Mouse (Mus musculus): Measurements from ENCODE around the gene Gdpgp1. TPM values are rescaled to one million over a fixed set of nuclear protein-coding genes. Genes with fewer than 3 reads are reported as not detected.
A peak's percentile ranks its signal among the peaks of the same experiment; 100 is the strongest.

Gdpgp1 gene
- polyA plus RNA-seq, 1 experiment = 0.91 TPM

DNA sequence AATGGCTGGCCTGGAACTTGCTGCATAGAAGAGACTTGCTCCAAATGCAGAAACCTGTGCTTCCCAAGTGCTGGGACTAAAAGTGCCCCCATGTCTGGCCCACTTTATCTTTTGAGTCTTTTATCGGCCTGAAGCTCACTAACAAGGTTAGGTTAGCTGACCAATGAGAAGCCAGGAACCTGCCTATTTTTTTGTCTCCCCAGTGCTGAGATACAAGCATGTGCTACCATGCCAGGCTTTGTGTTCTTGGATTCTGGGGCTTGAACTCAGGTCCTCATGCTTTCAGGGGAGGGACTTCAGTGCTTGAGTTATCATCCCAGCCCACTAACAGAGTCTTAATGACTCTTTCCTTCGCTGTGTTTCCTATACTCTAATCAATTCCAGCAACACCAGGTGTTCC lies 25.0 kb downstream of the Gdpgp1 start:
- Histone ChIP-seq H3ac (ENCODE audit: control insufficient read depth, insufficient read length) (no peak overlapping the region), H3K4me3 (no peak overlapping the region), H3K79me2 (ENCODE audit: control insufficient read depth, insufficient read depth) (peaks cover 14% of the 10 kb centered on the region), H3K27me3 (ENCODE audit: control insufficient read depth, insufficient read depth, insufficient read length) (no peaks in the 10 kb centered on the region), H3K4me2 (ENCODE audit: low read depth) (no peak overlapping the region), H3K36me3 (ENCODE audit: control insufficient read depth, insufficient read depth) (no peaks in the 10 kb centered on the region)
- TF ChIP-seq REST (IDR thresholded peaks at IDR 0.05; ENCODE audit: insufficient read depth, insufficient read length) = no peak
- TF ChIP-seq POLR2A (IDR thresholded peaks at IDR 0.05; ENCODE audit: insufficient read length, low read depth) = no peak
- TF ChIP-seq E2F4 (IDR thresholded peaks at IDR 0.05; ENCODE audit: insufficient read depth) = no peak
- TF ChIP-seq CEBPB (IDR thresholded peaks at IDR 0.05; ENCODE audit: insufficient read depth, poor library complexity, severe bottlenecking) = no peak
- TF ChIP-seq SRF (IDR thresholded peaks at IDR 0.05; ENCODE audit: control insufficient read depth, insufficient read length, low read depth) = no peak
- TF ChIP-seq USF1 (IDR thresholded peaks at IDR 0.05; ENCODE audit: low read depth) = no peak
- TF ChIP-seq MAX (IDR thresholded peaks at IDR 0.05; ENCODE audit: low read depth) = no peak
- TF ChIP-seq MYOG (IDR thresholded peaks at IDR 0.05; ENCODE audit: control insufficient read depth in 1 of 3, insufficient read depth in 1 of 3, insufficient read length in 2 of 3, low read depth in 2 of 3) = no peak
- TF ChIP-seq MYOD1 (IDR thresholded peaks at IDR 0.05; ENCODE audit: control insufficient read depth in 1 of 3, insufficient read length in 2 of 3, low read depth in 2 of 3) = no peak
- no peak for TF ChIP-seq TCF12 (IDR thresholded peaks at IDR 0.05; ENCODE audit: insufficient read depth, poor library complexity, severe bottlenecking)
- TF ChIP-seq POLR2AphosphoS2 (IDR thresholded peaks at IDR 0.05; ENCODE audit: insufficient read length, low read depth) = no peak

DNA sequence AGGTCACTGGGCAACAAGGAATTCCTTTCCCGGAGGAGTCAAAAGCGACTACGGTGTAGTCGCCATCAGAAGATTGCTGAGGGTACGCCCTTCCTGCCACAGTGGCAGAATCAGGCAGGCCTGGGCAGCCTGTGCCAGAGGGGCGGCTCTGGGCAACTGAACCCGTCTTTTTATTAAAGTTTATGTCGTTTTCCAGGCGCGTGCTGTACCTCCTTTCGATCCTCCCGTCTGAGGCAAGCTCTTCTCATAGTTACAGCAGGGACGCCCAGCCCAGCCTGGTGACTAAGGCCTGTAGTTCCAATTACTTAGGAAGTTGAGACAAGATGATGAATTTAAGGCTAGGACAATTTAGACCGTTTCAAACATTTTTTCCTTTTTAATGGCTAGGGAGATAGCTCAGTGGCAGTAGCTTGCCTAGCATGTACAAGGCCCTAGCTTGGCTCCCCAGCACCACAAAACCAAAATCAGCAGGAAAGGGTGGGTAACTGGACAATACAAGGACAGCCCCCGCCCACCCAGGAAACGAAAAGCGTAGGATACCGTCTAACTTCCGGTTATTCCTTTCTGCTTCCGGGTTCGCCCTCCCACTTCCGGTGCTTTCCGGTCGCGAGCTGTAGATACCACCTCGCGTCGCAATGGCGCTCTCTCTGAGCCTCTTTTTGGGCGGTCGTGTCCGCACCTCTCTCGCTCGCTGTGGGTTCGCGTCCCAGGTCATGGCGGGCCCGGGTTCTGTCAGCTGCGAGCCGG lies 28.1 kb downstream of the Gdpgp1 start, which contains the start of gene Ngrn:
Ngrn (plus strand) TSS at position 591 of the 747 bp plus-strand sequence.
- Histone ChIP-seq H3K27me3 (ENCODE audit: control insufficient read depth, insufficient read depth, insufficient read length) (no peaks in the 10 kb centered on the region), H3K36me3 (ENCODE audit: control insufficient read depth, insufficient read depth) (peaks cover 7% of the 10 kb centered on the region), H3ac (ENCODE audit: control insufficient read depth, insufficient read length) (peak within 1 kb of the TSS; percentile 64), H3K4me2 (ENCODE audit: low read depth) (peak within 1 kb of the TSS; percentile 71), H3K4me3 (peak within 1 kb of the TSS; percentile 86), H3K79me2 (ENCODE audit: control insufficient read depth, insufficient read depth) (peaks cover 28% of the 10 kb centered on the region)
- TF ChIP-seq TCF3 (IDR thresholded peaks at IDR 0.05; ENCODE audit: insufficient read length, low read depth) = no peak
- peak; percentile 82 for TF ChIP-seq POLR2A (IDR thresholded peaks at IDR 0.05; ENCODE audit: insufficient read length, low read depth)

DNA sequence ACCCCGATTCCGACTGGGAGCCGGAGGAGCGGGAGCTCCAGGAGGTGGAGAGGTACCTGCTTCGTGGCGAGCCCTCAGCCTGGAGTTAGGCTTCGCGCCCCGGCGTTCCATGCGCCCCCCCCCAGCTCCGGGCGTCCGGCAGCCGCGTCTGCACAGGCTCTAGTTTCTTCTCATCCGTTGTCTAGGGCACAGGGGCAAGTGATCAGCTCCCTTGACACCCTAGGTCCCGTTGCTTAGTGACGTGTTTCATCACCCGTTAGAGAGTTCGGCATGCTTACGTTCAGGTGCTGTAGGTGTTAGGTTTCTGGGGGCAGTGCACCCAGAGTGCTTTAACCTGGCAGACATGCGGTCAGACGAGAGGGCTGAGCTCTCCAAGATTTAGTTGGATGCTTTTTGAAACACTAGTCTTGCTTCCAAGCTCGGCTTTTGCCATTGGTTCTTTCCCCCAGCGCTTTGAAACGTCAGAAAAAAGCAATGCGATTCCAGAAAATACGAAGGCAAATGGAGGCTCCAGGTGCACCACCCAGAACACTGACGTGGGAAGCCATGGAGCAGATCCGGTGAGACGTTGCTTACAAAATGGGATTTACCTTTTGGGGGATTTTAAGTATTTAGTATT lies 28.8 kb downstream of the Gdpgp1 start:
- Histone ChIP-seq H3K36me3 (ENCODE audit: control insufficient read depth, insufficient read depth) (peaks cover 9% of the 10 kb centered on the region), H3ac (ENCODE audit: control insufficient read depth, insufficient read length) (peak overlapping the region; percentile 64), H3K4me3 (peak overlapping the region; percentile 86), H3K4me2 (ENCODE audit: low read depth) (peak overlapping the region; percentile 71), H3K79me2 (ENCODE audit: control insufficient read depth, insufficient read depth) (peaks cover 28% of the 10 kb centered on the region), H3K27me3 (ENCODE audit: control insufficient read depth, insufficient read depth, insufficient read length) (no peaks in the 10 kb centered on the region)
- TF ChIP-seq POLR2AphosphoS2 (IDR thresholded peaks at IDR 0.05; ENCODE audit: insufficient read length, low read depth) (peak; percentile 1), TCF12 (IDR thresholded peaks at IDR 0.05; ENCODE audit: insufficient read depth, poor library complexity, severe bottlenecking) (no peak)

DNA sequence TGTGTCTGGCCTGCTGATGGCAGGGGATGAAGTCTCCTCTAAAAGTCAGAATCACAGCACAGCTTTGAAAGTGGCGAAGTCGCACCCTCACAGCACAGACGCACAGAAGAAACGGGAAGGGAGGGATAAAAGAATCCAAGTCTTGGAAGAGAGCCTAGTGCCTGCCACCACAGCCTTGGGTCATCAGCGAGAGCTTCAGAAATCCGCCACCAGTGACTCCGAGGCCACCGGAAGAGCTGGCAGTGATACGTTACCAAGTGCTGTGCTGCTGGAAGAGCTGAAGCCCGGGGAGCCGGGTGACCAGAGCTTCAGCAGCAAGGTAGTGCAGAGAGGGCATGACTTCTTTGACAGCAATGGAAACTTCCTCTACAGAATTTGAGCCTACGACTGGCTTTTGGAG lies 31.9 kb downstream of the Gdpgp1 start:
- peaks cover 28% of the 10 kb centered on the region for H3K79me2 ChIP-seq (ENCODE audit: control insufficient read depth, insufficient read depth)
- peaks cover 14% of the 10 kb centered on the region for H3K36me3 ChIP-seq (ENCODE audit: control insufficient read depth, insufficient read depth)
- no peak overlapping the region for H3ac ChIP-seq (ENCODE audit: control insufficient read depth, insufficient read length)
- TF ChIP-seq MAX (IDR thresholded peaks at IDR 0.05; ENCODE audit: low read depth) (no peak), E2F4 (IDR thresholded peaks at IDR 0.05; ENCODE audit: insufficient read depth) (no peak), POLR2A (IDR thresholded peaks at IDR 0.05; ENCODE audit: insufficient read length, low read depth) (no peak), TCF3 (IDR thresholded peaks at IDR 0.05; ENCODE audit: insufficient read length, low read depth) (no peak), USF1 (IDR thresholded peaks at IDR 0.05; ENCODE audit: low read depth) (no peak), CEBPB (IDR thresholded peaks at IDR 0.05; ENCODE audit: insufficient read depth, poor library complexity, severe bottlenecking) (no peak), SRF (IDR thresholded peaks at IDR 0.05; ENCODE audit: control insufficient read depth, insufficient read length, low read depth) (no peak), MYOD1 (IDR thresholded peaks at IDR 0.05; ENCODE audit: control insufficient read depth in 1 of 3, insufficient read length in 2 of 3, low read depth in 2 of 3) (no peak)
- no peak overlapping the region for H3K4me2 ChIP-seq (ENCODE audit: low read depth)
- H3K4me3 ChIP-seq = no peak overlapping the region
- no peaks in the 10 kb centered on the region for H3K27me3 ChIP-seq (ENCODE audit: control insufficient read depth, insufficient read depth, insufficient read length)

DNA sequence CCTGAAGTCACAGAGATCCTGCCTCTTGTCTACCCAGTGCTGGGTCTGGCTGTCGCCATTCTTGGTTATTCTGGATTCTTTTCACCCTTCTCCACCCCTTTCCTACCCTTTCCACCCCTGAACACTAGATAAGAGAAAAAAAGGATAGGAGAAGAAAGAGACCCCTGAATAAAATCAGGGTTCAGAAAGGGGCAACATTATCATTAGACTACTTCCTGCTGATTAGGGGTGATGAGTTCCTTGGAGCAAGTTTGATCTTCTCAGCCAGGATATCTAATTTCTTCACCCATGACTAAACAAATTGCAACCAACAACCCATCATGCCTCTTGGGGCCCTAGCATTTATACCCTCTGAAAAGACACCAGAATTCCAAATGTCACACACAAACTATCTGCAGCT lies 35.1 kb downstream of the Gdpgp1 start:
- no peak overlapping the region for H3ac ChIP-seq (ENCODE audit: control insufficient read depth, insufficient read length)
- no peak for TF ChIP-seq E2F4 (IDR thresholded peaks at IDR 0.05; ENCODE audit: insufficient read depth)
- TF ChIP-seq TCF3 (IDR thresholded peaks at IDR 0.05; ENCODE audit: insufficient read length, low read depth) = no peak
- no peak for TF ChIP-seq SRF (IDR thresholded peaks at IDR 0.05; ENCODE audit: control insufficient read depth, insufficient read length, low read depth)
- no peak for TF ChIP-seq TCF12 (IDR thresholded peaks at IDR 0.05; ENCODE audit: insufficient read depth, poor library complexity, severe bottlenecking)
- TF ChIP-seq USF1 (IDR thresholded peaks at IDR 0.05; ENCODE audit: low read depth) = no peak
- no peak for TF ChIP-seq MYOG (IDR thresholded peaks at IDR 0.05; ENCODE audit: control insufficient read depth in 1 of 3, insufficient read depth in 1 of 3, insufficient read length in 2 of 3, low read depth in 2 of 3)
- TF ChIP-seq REST (IDR thresholded peaks at IDR 0.05; ENCODE audit: insufficient read depth, insufficient read length) = no peak
- no peak for TF ChIP-seq MAX (IDR thresholded peaks at IDR 0.05; ENCODE audit: low read depth)
- no peak overlapping the region for H3K4me2 ChIP-seq (ENCODE audit: low read depth)
- peaks cover 31% of the 10 kb centered on the region for H3K79me2 ChIP-seq (ENCODE audit: control insufficient read depth, insufficient read depth)
- no peaks in the 10 kb centered on the region for H3K27me3 ChIP-seq (ENCODE audit: control insufficient read depth, insufficient read depth, insufficient read length)
- H3K36me3 ChIP-seq (ENCODE audit: control insufficient read depth, insufficient read depth) = peaks cover 14% of the 10 kb centered on the region
- no peak overlapping the region for H3K4me3 ChIP-seq
